Mouse (Mus musculus) liver, adult 2 months (tissue): Measurements from ENCODE around the gene Gata1. TPM values are rescaled to one million over a fixed set of nuclear protein-coding genes. Genes with fewer than 3 reads are reported as not detected.

ENCODE experiments used
- DNase-seq: peaks from one replicate; pipeline ENCODE4 v3.0.0-alpha.2; 2011; ENCODE audit warnings: low read depth, low spot score; ENCODE audit errors: extremely low read depth
- H3K27ac ChIP-seq: fragments of 200-500 bp; replicated peaks from 2 replicates; pipeline ENCODE4 v1.5.1; 2012; ENCODE audit warnings: low read depth, mild to moderate bottlenecking, control low read depth, inconsistent platforms, low read length; ENCODE audit not compliant: insufficient read depth
- H3K27me3 ChIP-seq: fragments of 200-500 bp; 2 replicates; pipeline ENCODE4 v1.6.1; 2012; ENCODE audit warnings: mild to moderate bottlenecking, moderate library complexity, low read length, inconsistent platforms; ENCODE audit not compliant: control insufficient read depth, insufficient read depth
- H3K36me3 ChIP-seq: fragments of 200-500 bp; 2 replicates; pipeline ENCODE4 v1.6.1; 2012; ENCODE audit warnings: low read length, inconsistent platforms; ENCODE audit not compliant: control insufficient read depth, insufficient read depth
- H3K4me1 ChIP-seq: fragments of 200-500 bp; 2 replicates; pipeline ENCODE4 v1.6.1; 2011; ENCODE audit warnings: low read length; ENCODE audit not compliant: control insufficient read depth, insufficient read depth
- H3K4me3 ChIP-seq: fragments of 200-500 bp; 2 replicates; pipeline ENCODE4 v1.5.1; 2011; ENCODE audit warnings: low read depth, mild to moderate bottlenecking, control low read depth, low read length, moderate library complexity; ENCODE audit not compliant: insufficient read depth
- H3K79me2 ChIP-seq: fragments of 200-500 bp; 2 replicates; pipeline ENCODE4 v1.6.1; 2012; ENCODE audit warnings: inconsistent platforms, mild to moderate bottlenecking, low read length, moderate library complexity; ENCODE audit not compliant: control insufficient read depth, insufficient read depth
- H3K9ac ChIP-seq: fragments of 200-500 bp; 2 replicates; pipeline ENCODE4 v1.6.1; 2012; ENCODE audit warnings: low read depth, mild to moderate bottlenecking, control low read depth, inconsistent platforms, low read length
- CTCF ChIP-seq: fragments of 200-500 bp; IDR thresholded peaks from 2 replicates; pipeline ENCODE4 v1.5.1; 2011; ENCODE audit warnings: low read depth, low read length, control low read depth
- POLR2A ChIP-seq: fragments of 200-500 bp; IDR thresholded peaks from 2 replicates; pipeline ENCODE4 v1.6.1; 2011; ENCODE audit warnings: low read length, control low read depth; ENCODE audit not compliant: insufficient read depth; ENCODE audit errors: extremely low read depth
- WGBS: fragments of 180-500 bp; shearing (Covaris S2); methylation state at CpG from one replicate; pipeline ENCODE4 v1.1.7; 2018; 5-methylcytosine and 5-hydroxymethylcytosine counted together
- polyA plus RNA-seq: library from polyadenylated mRNA; depleted of rRNA; stranded (reverse); fragments of >200 nt; gene quantifications from 2 replicates; pipeline ENCODE4 v1.2.3, GENCODE M21; 2012
- total RNA-seq: library from RNA; depleted of rRNA; stranded (reverse); fragments of >200 nt; gene quantifications from 2 replicates; pipeline ENCODE4 v1.2.3, GENCODE M21; 2014

The Gata1 gene
- total and polyA plus RNA-seq, 2 experiments: 0.09 TPM; not detected in 1

DNA sequence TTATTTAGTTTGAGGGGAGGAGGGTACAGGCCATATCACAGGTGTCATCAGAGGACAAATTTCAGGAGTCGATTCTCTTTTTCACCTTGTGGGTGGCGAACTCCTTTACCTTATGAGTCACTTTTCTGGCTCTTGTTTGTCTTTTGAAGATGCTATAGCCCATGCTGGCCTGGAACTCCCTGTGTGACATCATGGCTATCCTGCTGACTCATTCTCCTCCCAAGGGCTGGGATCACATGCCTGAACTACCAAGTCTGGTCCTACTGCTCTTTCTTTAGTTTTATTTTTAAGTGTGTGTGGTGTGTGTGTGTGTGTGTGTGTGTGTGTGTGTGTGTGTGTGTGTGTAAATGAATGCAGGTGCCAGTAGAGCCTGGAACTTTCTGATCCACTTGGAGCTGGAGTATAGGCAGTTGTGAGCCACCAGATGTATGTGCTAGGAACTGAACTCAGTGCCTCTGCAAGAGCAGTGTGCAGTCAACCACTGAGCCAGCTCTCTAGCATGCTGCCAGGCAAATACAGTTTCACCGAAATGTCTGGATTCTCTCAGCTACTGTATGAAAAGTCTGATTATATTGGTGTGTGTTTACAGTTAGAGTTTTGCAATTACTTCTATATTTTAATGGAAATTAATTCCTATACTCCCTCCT lies 22.8 kb upstream of the Gata1 start:
- no peak overlapping the region for H3K9ac ChIP-seq
- no peak for DNase-seq
- no peaks in the 10 kb centered on the region for H3K79me2 ChIP-seq
- H3K27ac ChIP-seq: no peak overlapping the region
- H3K27me3 ChIP-seq: no peaks in the 10 kb centered on the region
- WGBS: 67% methylated on average over 3 of the region's 3 CpGs
- no peaks in the 10 kb centered on the region for H3K36me3 ChIP-seq
- TF ChIP-seq CTCF (no peak), POLR2A (no peak)
- H3K4me1 ChIP-seq: no peaks in the 10 kb centered on the region
- H3K4me3 ChIP-seq: no peak overlapping the region

DNA sequence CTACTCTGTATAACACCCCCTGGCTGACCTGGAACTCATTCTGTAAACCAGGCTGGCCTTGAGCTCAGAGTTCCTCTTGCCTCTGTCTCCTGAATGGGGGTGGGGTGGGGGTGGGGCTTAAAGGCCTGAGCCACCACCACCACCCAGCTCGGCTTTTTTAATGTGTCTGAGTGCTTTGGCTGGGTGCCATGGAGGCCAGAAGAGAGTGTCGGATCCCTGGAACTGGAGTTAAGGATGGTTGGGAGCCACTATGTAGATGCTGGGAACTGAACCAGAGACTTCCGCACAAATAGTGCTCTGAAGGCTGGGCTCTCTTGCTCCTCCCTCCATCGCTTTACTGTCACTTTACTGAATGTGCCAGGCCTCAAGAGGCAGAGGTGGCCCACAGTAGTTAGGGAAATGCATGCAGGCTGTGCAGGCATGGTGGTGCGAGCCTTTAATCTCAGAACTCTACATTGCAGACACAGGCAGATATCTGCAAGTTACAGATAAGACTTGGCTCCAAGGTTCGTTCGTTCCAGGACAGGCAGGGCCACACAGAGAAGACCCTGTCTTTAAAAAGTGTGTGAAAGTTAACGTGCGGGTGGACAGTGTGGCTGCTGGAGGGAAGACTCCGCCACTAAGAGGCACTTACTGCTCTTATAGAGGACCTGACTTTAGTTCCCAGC lies 15.3 kb upstream of the Gata1 start:
- Histone ChIP-seq H3K79me2 (no peaks in the 10 kb centered on the region), H3K4me1 (no peaks in the 10 kb centered on the region), H3K9ac (no peak overlapping the region), H3K27ac (no peak overlapping the region), H3K36me3 (no peaks in the 10 kb centered on the region), H3K4me3 (no peak overlapping the region), H3K27me3 (no peaks in the 10 kb centered on the region)
- WGBS: 72% methylated on average over 10 of the region's 10 CpGs
- TF ChIP-seq CTCF: no peak
- TF ChIP-seq POLR2A: no peak
- no peak for DNase-seq

DNA sequence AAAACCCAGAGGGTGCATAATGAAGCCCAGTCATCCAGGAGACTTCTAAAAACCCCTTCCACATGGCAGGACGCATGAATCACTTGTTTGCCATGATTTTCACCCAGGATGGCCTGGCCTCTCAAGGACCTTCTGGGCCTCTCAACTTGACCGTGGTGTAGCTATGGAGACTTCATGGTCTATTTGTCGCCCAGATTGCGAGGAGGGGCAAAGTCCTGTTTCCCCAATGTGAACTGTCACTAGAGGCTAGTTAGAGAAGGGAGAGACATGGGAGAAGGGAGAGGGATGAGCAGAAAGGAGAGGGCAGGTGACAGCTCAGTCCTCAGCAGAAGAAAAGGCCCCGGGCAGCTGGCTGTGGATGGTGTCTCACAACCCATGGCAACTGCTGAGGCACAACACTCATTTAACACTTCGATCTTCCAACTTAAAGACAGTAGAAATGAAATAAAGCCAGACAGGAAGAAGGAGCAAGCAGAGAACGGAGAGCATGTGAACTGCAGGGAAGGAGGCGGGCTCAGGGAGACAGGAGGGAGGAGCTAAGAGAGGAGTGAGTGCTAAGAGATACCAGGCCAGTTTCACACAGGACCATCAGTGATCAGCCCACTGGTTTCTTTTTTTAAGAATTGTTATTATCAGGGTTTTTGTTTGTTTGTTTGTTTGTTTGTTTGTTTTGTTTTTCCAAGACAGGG lies 14.7 kb upstream of the Gata1 start:
- Histone ChIP-seq H3K4me3 (no peak overlapping the region), H3K27me3 (no peaks in the 10 kb centered on the region), H3K79me2 (no peaks in the 10 kb centered on the region), H3K9ac (no peak overlapping the region), H3K27ac (no peak overlapping the region), H3K36me3 (no peaks in the 10 kb centered on the region), H3K4me1 (no peaks in the 10 kb centered on the region)
- WGBS: 45% methylated on average over 8 of the region's 8 CpGs
- TF ChIP-seq CTCF (no peak), POLR2A (no peak)
- DNase-seq: no peak

DNA sequence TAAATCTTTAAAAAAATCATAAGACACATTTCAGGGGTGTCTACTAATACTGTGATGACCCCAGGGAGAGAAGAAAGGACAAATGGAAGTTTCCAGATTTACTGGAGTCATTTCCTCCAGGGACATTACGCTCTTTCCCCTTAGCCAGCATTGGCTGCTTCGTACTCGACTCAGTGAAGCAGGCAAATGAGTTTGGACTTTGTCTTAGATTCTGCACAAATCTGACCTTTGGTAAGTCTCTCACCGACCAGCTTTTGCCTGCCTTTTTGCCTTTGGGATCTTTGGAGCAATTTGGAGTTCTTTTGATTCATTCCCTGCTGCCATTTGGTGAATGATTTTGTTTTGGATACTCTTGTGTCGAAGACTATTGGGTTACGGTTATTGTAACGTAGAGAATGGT lies 3.5 kb upstream of the Gata1 start:
- no peak overlapping the region for H3K4me3 ChIP-seq
- no peaks in the 10 kb centered on the region for H3K4me1 ChIP-seq
- 32% methylated on average over 7 of the region's 7 CpGs for WGBS
- no peaks in the 10 kb centered on the region for H3K79me2 ChIP-seq
- no peaks in the 10 kb centered on the region for H3K36me3 ChIP-seq
- H3K27me3 ChIP-seq: no peaks in the 10 kb centered on the region
- no peak overlapping the region for H3K9ac ChIP-seq
- peak; percentile 80 for DNase-seq
- H3K27ac ChIP-seq: peak overlapping the region; percentile 61
- no peak for TF ChIP-seq CTCF
- no peak for TF ChIP-seq POLR2A

DNA sequence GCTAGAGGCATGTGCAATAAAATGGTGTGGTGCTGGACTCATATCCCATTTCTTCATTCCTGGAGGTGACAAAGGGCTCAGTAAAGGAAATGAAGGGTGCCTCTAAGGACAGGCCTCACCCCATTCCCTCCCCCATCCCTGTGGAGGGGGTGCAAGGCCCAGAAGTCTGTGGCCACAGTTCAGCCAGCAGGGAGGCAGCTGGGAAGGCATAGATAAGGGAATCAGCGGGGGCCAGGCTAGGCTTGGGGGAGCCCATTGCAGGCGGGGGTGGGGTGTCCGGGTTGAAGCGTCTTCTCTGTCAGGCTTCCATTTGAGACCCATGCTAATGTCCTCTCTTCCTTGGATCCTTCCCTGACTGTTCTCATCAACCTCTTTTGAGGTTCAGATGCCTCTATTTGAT lies 6.6 kb downstream of the Gata1 start:
- no peaks in the 10 kb centered on the region for H3K27me3 ChIP-seq
- H3K9ac ChIP-seq: no peak overlapping the region
- H3K36me3 ChIP-seq: no peaks in the 10 kb centered on the region
- no peaks in the 10 kb centered on the region for H3K4me1 ChIP-seq
- DNase-seq: no peak
- H3K27ac ChIP-seq: no peak overlapping the region
- no peaks in the 10 kb centered on the region for H3K79me2 ChIP-seq
- 64% methylated on average over 4 of the region's 4 CpGs for WGBS
- no peak for TF ChIP-seq POLR2A
- no peak for TF ChIP-seq CTCF
- H3K4me3 ChIP-seq: no peak overlapping the region
